Mouse (Mus musculus) E14TG2a.4 (cell line): ENCODE results near the gene Apopt1.

ENCODE experiments used
- H3K27me3 ChIP-seq: 2 replicates; pipeline ENCODE4 v1.6.1; 2014; ENCODE audit warnings: low read length, control low read depth; ENCODE audit not compliant: insufficient read depth
- H3K36me3 ChIP-seq: 2 replicates; pipeline ENCODE4 v1.6.1; 2014; ENCODE audit warnings: low read length, control low read depth; ENCODE audit not compliant: insufficient read depth
- H3K4me1 ChIP-seq: replicated peaks from 2 replicates; pipeline ENCODE4 v1.6.1; 2014; ENCODE audit warnings: low read depth, low read length, control low read depth
- H3K4me3 ChIP-seq: replicated peaks from 2 replicates; pipeline ENCODE4 v1.5.1; 2014; ENCODE audit warnings: mild to moderate bottlenecking, low read length
- H3K9me3 ChIP-seq: 2 replicates; pipeline ENCODE4 v1.6.1; 2014; ENCODE audit warnings: low read length, control low read depth
- CTCF ChIP-seq: conservative IDR thresholded peaks from 2 replicates; pipeline ENCODE4 v1.5.1; 2014; ENCODE audit warnings: low read length
- NANOG ChIP-seq: IDR thresholded peaks from 2 replicates; pipeline ENCODE4 v1.6.1; 2014; ENCODE audit warnings: borderline replicate concordance, low read length, mixed read lengths
- POU5F1 ChIP-seq: IDR thresholded peaks from 2 replicates; pipeline ENCODE4 v1.6.1; 2014; ENCODE audit warnings: low read length, borderline replicate concordance

Apopt1 gene

GRCm38 (mm10) chr12:111670371-111670971, 42.6 kb upstream of the Apopt1 start:
- H3K4me3 ChIP-seq: peak overlapping the region; percentile 89
- H3K4me1 ChIP-seq: peaks cover 72% of the 10 kb centered on the region
- peaks cover 23% of the 10 kb centered on the region for H3K27me3 ChIP-seq
- H3K36me3 ChIP-seq: peaks cover 37% of the 10 kb centered on the region
- no peaks in the 10 kb centered on the region for H3K9me3 ChIP-seq
- TF ChIP-seq NANOG (no peak), CTCF (no peak), POU5F1 (no peak)

- H3K4me3 ChIP-seq: peak overlapping the region; percentile 89
- TF ChIP-seq NANOG: no peak
- TF ChIP-seq CTCF: no peak
- no peak for TF ChIP-seq POU5F1
- H3K36me3 ChIP-seq: peaks cover 37% of the 10 kb centered on the region
- peaks cover 72% of the 10 kb centered on the region for H3K4me1 ChIP-seq
- peaks cover 23% of the 10 kb centered on the region for H3K27me3 ChIP-seq
- H3K9me3 ChIP-seq: no peaks in the 10 kb centered on the region
Observed at GRCm38 (mm10) chr12:111670976-111671375, 42.1 kb upstream of the Apopt1 start.

GRCm38 (mm10) chr12:111671431-111671902, 41.6 kb upstream of the Apopt1 start:
- Histone ChIP-seq H3K9me3 (no peaks in the 10 kb centered on the region), H3K4me1 (peaks cover 72% of the 10 kb centered on the region), H3K36me3 (peaks cover 37% of the 10 kb centered on the region), H3K4me3 (peak overlapping the region; percentile 89), H3K27me3 (peaks cover 23% of the 10 kb centered on the region)
- TF ChIP-seq NANOG (no peak), CTCF (no peak), POU5F1 (no peak)

- no peaks in the 10 kb centered on the region for H3K9me3 ChIP-seq
- TF ChIP-seq NANOG (no peak), CTCF (no peak), POU5F1 (no peak)
- H3K4me1 ChIP-seq: peaks cover 78% of the 10 kb centered on the region
- H3K36me3 ChIP-seq: peaks cover 37% of the 10 kb centered on the region
- peaks cover 23% of the 10 kb centered on the region for H3K27me3 ChIP-seq
- H3K4me3 ChIP-seq: peak within 1 kb of the TSS; percentile 89
Observed at GRCm38 (mm10) chr12:111672176-111672575, 40.9 kb upstream of the Apopt1 start, which contains the start of gene Ckb. TSS of gene Ckb (minus strand) at chr12:111672338.

DNA sequence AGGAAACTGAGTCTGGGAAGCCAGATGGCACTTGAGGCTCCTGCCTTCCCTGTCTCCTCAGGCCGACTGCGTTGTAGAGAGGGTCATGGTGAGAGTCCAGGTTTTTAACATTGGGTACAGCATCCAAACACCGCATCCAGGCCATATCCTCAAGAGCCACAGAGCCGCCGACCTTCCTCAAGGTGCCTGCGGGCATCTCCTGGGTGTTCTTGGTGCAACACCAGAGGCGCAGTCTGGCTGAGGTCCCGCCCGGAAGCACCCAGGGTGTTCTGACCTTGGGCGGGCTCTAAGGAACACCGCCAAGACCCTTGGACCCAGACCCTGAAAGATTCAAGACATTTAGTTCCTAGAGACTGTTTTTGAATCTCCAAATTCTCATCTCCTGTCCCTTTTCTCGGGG, 40.5 kb upstream of the Apopt1 start:
- Histone ChIP-seq H3K36me3 (peaks cover 37% of the 10 kb centered on the region), H3K27me3 (peaks cover 23% of the 10 kb centered on the region), H3K4me1 (peaks cover 82% of the 10 kb centered on the region), H3K9me3 (no peaks in the 10 kb centered on the region), H3K4me3 (peak overlapping the region; percentile 89)
- TF ChIP-seq POU5F1 (no peak), NANOG (no peak), CTCF (no peak)

DNA sequence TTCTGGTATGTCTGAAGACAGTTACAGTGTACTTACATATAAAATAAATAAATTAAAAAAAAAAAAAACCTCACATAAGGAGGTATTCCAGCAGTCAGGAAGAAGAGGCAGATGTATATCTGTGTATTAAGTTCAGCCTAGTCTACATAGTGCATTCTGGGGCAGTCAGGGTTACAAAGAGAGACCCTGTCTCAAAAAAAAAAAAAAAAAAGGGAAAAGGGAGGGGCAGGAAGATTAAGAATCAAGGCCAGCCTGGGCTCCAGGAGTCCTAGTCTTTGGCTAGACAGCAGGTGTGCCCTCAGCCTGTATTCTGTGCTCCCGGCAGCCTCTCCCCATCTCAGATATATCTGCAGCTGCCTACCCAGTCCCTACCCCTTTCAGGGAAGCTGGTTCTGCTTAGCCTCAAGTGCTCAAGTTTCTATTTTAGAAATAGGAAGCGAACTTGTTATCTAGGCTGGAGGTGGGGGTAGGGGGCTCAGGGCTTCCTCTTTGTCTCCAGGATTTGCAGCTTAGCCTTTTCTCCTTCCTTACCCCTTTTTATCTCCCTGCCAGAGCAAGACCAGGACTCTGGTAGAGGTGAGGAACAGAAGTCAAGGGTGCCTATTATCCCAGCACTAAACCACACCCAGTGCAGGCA, 38.1 kb upstream of the Apopt1 start:
- H3K9me3 ChIP-seq: no peaks in the 10 kb centered on the region
- TF ChIP-seq POU5F1 (no peak), NANOG (no peak), CTCF (no peak)

DNA sequence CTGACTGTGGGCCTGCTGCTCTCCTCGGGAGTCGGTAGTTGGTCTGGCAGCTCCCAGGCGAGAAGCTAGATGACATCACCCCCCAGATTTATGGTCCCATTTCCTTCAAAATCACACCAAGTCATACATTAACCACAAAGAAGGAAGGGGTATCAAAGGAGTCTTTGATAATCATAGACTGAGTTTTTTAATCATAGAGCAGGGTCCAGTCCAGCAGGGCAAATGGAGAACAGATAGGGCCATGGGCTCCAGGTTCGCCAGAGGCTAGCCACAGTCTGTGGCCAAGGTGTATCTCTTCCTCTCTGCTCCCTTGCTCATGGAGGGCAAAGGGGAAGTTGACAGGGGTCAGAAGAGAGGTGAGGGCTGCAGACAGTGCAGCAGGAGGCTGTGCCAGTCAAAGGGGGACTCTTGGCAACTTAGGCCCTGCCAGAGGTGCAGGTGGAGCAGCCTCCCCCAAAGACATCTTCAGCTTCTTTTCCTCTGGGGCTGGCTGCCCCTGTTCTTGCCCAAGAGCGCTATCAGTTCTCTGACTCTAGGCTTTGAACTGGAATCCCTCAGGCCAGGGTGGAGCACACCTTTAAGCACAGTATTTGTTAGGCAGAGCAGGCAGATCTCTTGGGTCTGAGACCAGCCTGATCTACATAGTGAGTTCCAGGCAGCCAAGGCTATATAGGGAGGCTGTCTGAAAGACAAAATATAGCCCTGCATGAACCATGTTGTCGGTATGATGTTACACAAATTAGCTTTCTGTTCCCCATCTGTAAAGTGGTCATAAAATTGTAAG, 37.1 kb upstream of the Apopt1 start:
- TF ChIP-seq NANOG (no peak), POU5F1 (no peak), CTCF (no peak)
- peaks cover 82% of the 10 kb centered on the region for H3K4me1 ChIP-seq
- no peaks in the 10 kb centered on the region for H3K9me3 ChIP-seq
- H3K4me3 ChIP-seq: 0 out of 2 replicates have a peak overlapping the region, but pooled peaks have one; percentile 29
- H3K36me3 ChIP-seq: peaks cover 30% of the 10 kb centered on the region
- peaks cover 23% of the 10 kb centered on the region for H3K27me3 ChIP-seq

More for the DNA sequence above, 38.1 kb upstream of the Apopt1 start:
- H3K4me3 ChIP-seq: peak overlapping the region; percentile 20; the same call in 1 of the 2 replicates
- H3K4me1 ChIP-seq: peaks cover 81% of the 10 kb centered on the region
- peaks cover 23% of the 10 kb centered on the region for H3K27me3 ChIP-seq
- H3K36me3 ChIP-seq: peaks cover 29% of the 10 kb centered on the region

GRCm38 (mm10) chr12:111677421-111677820, 35.6 kb upstream of the Apopt1 start:
- TF ChIP-seq CTCF: no peak
- TF ChIP-seq POU5F1: no peak
- TF ChIP-seq NANOG: no peak

More at GRCm38 (mm10) chr12:111677421-111677820, 35.6 kb upstream of the Apopt1 start:
- peak overlapping the region; percentile 97 for H3K4me3 ChIP-seq
- H3K27me3 ChIP-seq: peaks cover 18% of the 10 kb centered on the region
- H3K4me1 ChIP-seq: peaks cover 95% of the 10 kb centered on the region
- H3K9me3 ChIP-seq: no peaks in the 10 kb centered on the region
- peaks cover 37% of the 10 kb centered on the region for H3K36me3 ChIP-seq
